Mouse (Mus musculus): ENCODE data around the gene Prodh2. TPM values are rescaled to one million over a fixed set of nuclear protein-coding genes. Genes with fewer than 3 reads are reported as not detected.

Gene Prodh2
- polyA plus RNA-seq, 1 experiment from 2014 or later, result not detected

DNA sequence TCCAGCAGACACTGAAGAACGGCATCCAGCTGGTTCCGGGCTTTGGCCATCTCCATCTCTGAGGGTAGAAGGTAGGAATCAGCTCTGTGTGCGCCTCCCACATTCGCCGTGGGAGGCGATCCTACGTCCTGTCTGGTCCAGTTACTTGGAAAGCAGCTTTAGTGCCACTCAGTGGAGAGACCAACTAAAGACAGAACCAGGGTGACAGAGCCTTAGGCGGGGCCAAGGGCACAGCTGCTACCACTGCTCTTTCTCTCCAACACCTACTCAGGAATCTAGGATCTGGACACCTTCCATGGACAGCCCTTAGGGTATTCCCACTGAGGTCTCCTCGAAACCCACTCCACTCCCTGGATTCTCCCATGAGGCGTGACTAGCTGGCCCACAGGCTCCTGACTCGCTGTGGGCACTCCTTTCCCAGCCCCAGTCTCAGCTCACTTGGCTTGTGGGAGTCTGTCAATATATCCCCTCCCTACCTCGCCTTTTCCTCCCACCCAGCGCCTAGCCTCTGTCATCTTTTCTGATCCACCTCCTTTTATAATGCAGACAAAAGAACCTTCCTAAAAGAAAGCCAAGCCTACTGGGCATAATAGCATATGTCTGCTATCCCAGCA lies 64.6 kb downstream of the Prodh2 start:
- Histone ChIP-seq H3K4me3 (ENCODE audit: low read depth, low read length) (peak overlapping the region; percentile 38; the same call in 1 of the 2 replicates), H3K36me3 (ENCODE audit: control insufficient read depth, insufficient read depth, low read length) (0 out of 2 replicates have a peak, but pooled peaks cover 5% of the 10 kb centered on the region), H3K27me3 (ENCODE audit: control insufficient read depth, insufficient read depth, low read length) (no peaks in the 10 kb centered on the region), H3K9ac (ENCODE audit: low read depth, low read length) (no peak overlapping the region; the same call in 1 of the 2 replicates), H3K9me3 (ENCODE audit: control insufficient read depth, low read length) (no peaks in the 10 kb centered on the region), H3K4me1 (replicated peaks; ENCODE audit: control insufficient read depth, insufficient read depth, low read length) (peaks cover 3% of the 10 kb centered on the region), H3K27ac (ENCODE audit: low read depth, low read length) (no peak overlapping the region), H3K4me2 (replicated peaks; ENCODE audit: low read depth, low read length) (no peak overlapping the region; the same call in 1 of the 2 replicates)
- WGBS, result 87% methylated on average over 13 of the region's 13 CpGs
- ATAC-seq (ENCODE audit: low FRiP score) (no peak), DNase-seq (ENCODE audit: low spot score) (no peak)

DNA sequence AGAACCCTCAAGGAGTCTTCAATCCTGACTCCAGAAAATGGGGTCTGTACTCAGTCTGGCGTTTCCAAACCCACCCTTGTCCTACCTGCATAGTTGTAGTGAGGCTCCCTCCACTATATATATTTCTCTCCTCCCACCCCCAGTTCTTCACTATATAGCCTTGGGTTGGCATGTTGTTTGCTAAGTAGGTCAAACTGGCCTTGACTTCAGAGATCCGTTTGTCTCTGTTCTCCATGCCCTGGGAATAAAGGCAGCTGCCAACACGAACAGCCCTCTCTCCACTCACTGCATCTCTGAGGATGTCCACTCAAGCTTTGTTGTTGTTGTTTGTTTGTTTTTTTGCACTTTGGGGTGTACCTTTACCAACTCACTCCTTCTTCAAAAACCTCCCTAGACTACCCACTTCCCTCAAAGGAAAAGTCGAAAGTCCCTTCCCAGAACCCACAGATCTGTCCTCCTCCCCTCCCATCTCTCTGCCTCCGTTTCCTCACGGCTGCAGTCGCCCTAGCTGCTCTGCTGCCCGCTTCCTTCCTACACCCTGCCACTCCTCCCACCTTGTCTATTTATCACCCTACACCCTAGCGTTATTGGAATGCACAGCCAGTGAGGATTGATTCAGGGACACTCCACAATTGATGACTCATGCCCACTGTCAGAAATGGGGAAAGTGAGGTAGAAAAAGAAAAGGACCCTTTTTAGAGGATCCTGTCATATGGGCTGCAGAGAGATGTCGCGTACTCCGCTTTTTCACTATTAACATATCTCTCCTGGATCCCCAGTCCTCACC lies 65.4 kb downstream of the Prodh2 start:
- Histone ChIP-seq H3K4me3 (ENCODE audit: low read depth, low read length) (peak overlapping the region; percentile 38), H3K9me3 (ENCODE audit: control insufficient read depth, low read length) (no peaks in the 10 kb centered on the region), H3K4me2 (replicated peaks; ENCODE audit: low read depth, low read length) (peak overlapping the region; percentile 68), H3K9ac (ENCODE audit: low read depth, low read length) (peak overlapping the region; percentile 40), H3K4me1 (replicated peaks; ENCODE audit: control insufficient read depth, insufficient read depth, low read length) (no peaks in the 10 kb centered on the region; the same call in 1 of the 2 replicates), H3K36me3 (ENCODE audit: control insufficient read depth, insufficient read depth, low read length) (0 out of 2 replicates have a peak, but pooled peaks cover 5% of the 10 kb centered on the region), H3K27me3 (ENCODE audit: control insufficient read depth, insufficient read depth, low read length) (no peaks in the 10 kb centered on the region), H3K27ac (ENCODE audit: low read depth, low read length) (no peak overlapping the region)
- DNase-seq (ENCODE audit: low spot score) (no peak), ATAC-seq (ENCODE audit: low FRiP score) (peak; percentile 3)
- WGBS, result 19% methylated on average over 12 of the region's 12 CpGs

DNA sequence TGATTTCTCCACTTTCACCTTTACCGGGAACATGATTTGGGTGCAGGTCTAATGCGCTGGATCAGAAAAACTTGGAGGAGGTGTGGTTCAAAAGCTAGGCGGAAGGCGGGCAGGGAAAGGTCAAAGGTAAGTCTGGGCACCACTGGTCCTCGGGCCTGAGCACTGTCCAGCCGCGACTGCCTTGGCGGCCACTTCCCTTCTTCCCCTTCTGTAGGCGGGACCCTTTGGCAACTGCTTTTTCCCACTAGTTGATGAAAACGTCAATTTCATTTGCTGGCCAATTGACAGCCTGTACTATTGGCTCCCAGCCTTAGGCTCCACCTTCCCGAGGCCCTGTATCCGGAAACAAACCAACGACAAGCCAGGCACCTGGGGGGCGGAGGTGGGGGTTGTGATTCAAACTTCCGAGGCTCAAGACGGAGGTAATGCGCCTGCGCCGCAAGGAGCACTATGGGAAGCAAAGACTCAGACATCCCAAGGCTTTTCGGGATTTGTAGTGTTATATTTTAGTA lies 66.1 kb downstream of the Prodh2 start, which contains the start of gene Lin37:
Gene Lin37, minus strand, starts transcription at position 396 of the 512 bp plus-strand sequence.
- H3K4me1 ChIP-seq (replicated peaks; ENCODE audit: control insufficient read depth, insufficient read depth, low read length), result no peaks in the 10 kb centered on the region; the same call in 1 of the 2 replicates
- WGBS, result under 1% methylated on average over 20 of the region's 20 CpGs
- no peak within 1 kb of the TSS for H3K27ac ChIP-seq (ENCODE audit: low read depth, low read length)
- ATAC-seq (ENCODE audit: low FRiP score) (peak; percentile 86), DNase-seq (ENCODE audit: low spot score) (peak; percentile 94)
- H3K9me3 ChIP-seq (ENCODE audit: control insufficient read depth, low read length), result no peaks in the 10 kb centered on the region
- H3K27me3 ChIP-seq (ENCODE audit: control insufficient read depth, insufficient read depth, low read length), result no peaks in the 10 kb centered on the region
- peak within 1 kb of the TSS; percentile 40 for H3K9ac ChIP-seq (ENCODE audit: low read depth, low read length)
- H3K4me3 ChIP-seq (ENCODE audit: low read depth, low read length), result peak within 1 kb of the TSS; percentile 38
- 0 out of 2 replicates have a peak, but pooled peaks cover 5% of the 10 kb centered on the region for H3K36me3 ChIP-seq (ENCODE audit: control insufficient read depth, insufficient read depth, low read length)
- H3K4me2 ChIP-seq (replicated peaks; ENCODE audit: low read depth, low read length), result peak within 1 kb of the TSS; percentile 68

DNA sequence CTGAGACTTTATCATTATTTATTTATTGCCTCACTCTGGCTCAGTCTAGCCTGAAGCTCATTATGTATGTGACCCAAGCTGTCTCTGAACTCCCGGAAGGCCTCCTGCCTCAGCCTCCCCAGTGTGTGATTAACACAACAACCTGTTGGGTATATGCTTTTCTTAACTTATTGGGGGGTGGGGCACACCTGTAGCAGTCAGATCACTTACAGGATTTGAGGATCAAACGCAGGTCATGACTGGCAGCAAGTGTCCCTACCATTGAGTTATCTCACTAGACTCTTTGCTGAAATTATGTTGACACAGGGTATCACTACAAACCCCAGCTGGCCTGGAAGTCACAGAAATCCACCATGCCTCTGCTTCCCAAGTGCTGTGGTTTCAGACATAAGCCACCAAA lies 66.9 kb downstream of the Prodh2 start:
- no peak overlapping the region for H3K4me2 ChIP-seq (replicated peaks; ENCODE audit: low read depth, low read length)
- H3K27ac ChIP-seq (ENCODE audit: low read depth, low read length), result no peak overlapping the region
- H3K4me1 ChIP-seq (replicated peaks; ENCODE audit: control insufficient read depth, insufficient read depth, low read length), result no peaks in the 10 kb centered on the region; the same call in 1 of the 2 replicates
- WGBS, result 65% methylated on average over 2 of the region's 2 CpGs
- ATAC-seq (ENCODE audit: low FRiP score), result no peak
- no peak overlapping the region for H3K9ac ChIP-seq (ENCODE audit: low read depth, low read length)
- no peak overlapping the region for H3K4me3 ChIP-seq (ENCODE audit: low read depth, low read length)
- no peaks in the 10 kb centered on the region for H3K9me3 ChIP-seq (ENCODE audit: control insufficient read depth, low read length)
- H3K27me3 ChIP-seq (ENCODE audit: control insufficient read depth, insufficient read depth, low read length), result no peaks in the 10 kb centered on the region
- 0 out of 2 replicates have a peak, but pooled peaks cover 5% of the 10 kb centered on the region for H3K36me3 ChIP-seq (ENCODE audit: control insufficient read depth, insufficient read depth, low read length)
- DNase-seq (ENCODE audit: low spot score), result no peak

DNA sequence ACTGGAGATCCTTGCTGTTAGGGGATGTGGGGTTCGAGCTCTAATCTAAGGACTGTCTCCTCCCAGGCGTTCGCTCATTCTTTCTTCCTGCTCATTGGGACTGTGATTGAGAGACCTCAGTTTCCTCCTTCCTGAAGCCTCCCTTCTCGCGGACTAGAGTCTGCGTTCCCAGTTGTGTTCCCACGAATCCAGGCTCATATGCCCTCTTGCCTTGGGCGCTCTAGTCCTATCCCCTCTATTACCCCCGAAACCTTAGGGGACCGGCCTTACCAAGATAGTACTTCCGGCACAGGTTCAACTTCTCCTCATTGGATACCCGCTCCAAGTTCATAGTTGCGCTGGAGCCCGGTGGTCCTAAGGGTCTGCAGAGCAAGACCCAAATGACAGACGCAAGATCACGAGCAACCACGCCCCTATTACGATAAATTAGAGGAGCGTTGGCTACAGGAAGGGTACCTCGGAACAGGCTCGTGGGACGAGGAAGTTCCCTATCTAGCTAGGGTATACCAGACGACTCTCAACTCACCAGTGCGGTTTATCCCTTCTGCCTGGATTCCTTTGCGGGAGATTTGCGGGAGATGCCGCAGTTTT lies 69.2 kb downstream of the Prodh2 start:
- Histone ChIP-seq H3K4me3 (ENCODE audit: low read depth, low read length) (peak overlapping the region; percentile 76), H3K27me3 (ENCODE audit: control insufficient read depth, insufficient read depth, low read length) (no peaks in the 10 kb centered on the region), H3K9me3 (ENCODE audit: control insufficient read depth, low read length) (no peaks in the 10 kb centered on the region), H3K36me3 (ENCODE audit: control insufficient read depth, insufficient read depth, low read length) (no peaks in the 10 kb centered on the region), H3K9ac (ENCODE audit: low read depth, low read length) (peak overlapping the region; percentile 54), H3K4me2 (replicated peaks; ENCODE audit: low read depth, low read length) (peak overlapping the region; percentile 58), H3K27ac (ENCODE audit: low read depth, low read length) (0 out of 2 replicates have a peak overlapping the region, but pooled peaks have one; percentile 37), H3K4me1 (replicated peaks; ENCODE audit: control insufficient read depth, insufficient read depth, low read length) (no peaks in the 10 kb centered on the region; the same call in 1 of the 2 replicates)
- DNase-seq (ENCODE audit: low spot score) (peak; percentile 46), ATAC-seq (ENCODE audit: low FRiP score) (peak; percentile 24; the same call in 1 of the 2 replicates)
- 3% methylated on average over 27 of the region's 27 CpGs for WGBS

Other genes with a start within 250 kb of the Prodh2 start
- gene Thap8, start 213.5 kb upstream of the Prodh2 start, polyA plus RNA-seq (2014; fragmentation: Nextera tagmentation; extraction: Ambion mirVana), result 0.25 and 0.32 TPM in 2 replicates
- gene Wdr62, start 213.2 kb upstream of the Prodh2 start, polyA plus RNA-seq (2014; fragmentation: Nextera tagmentation; extraction: Ambion mirVana), result 5.9 and 8.5 TPM in 2 replicates
- gene Clip3, start 201.9 kb upstream of the Prodh2 start, polyA plus RNA-seq (2014; fragmentation: Nextera tagmentation; extraction: Ambion mirVana), result 66.7 and 78.4 TPM in 2 replicates
- 82.1 and 85.2 TPM in 2 replicates for gene Alkbh6, start 184.9 kb upstream of the Prodh2 start, polyA plus RNA-seq (2014; fragmentation: Nextera tagmentation; extraction: Ambion mirVana)
- 17.4 and 18.7 TPM in 2 replicates for gene Syne4, start 178.8 kb upstream of the Prodh2 start, polyA plus RNA-seq (2014; fragmentation: Nextera tagmentation; extraction: Ambion mirVana)
- gene E130208F15Rik, start 171.9 kb upstream of the Prodh2 start, polyA plus RNA-seq (2014; fragmentation: Nextera tagmentation; extraction: Ambion mirVana), result 1.4 and 3.3 TPM in 2 replicates
- 20.9 and 23.2 TPM in 2 replicates for gene Sdhaf1, start 169.7 kb upstream of the Prodh2 start, polyA plus RNA-seq (2014; fragmentation: Nextera tagmentation; extraction: Ambion mirVana)
- 5.3 and 6.8 TPM in 2 replicates for gene Lrfn3, start 130.8 kb upstream of the Prodh2 start, polyA plus RNA-seq (2014; fragmentation: Nextera tagmentation; extraction: Ambion mirVana)
- 19.3 and 23.1 TPM in 2 replicates for gene Tyrobp, start 79.9 kb upstream of the Prodh2 start, polyA plus RNA-seq (2014; fragmentation: Nextera tagmentation; extraction: Ambion mirVana)
- gene Hcst, start 73.8 kb upstream of the Prodh2 start, polyA plus RNA-seq (2014; fragmentation: Nextera tagmentation; extraction: Ambion mirVana), result 0.39 and 0.62 TPM in 2 replicates
- gene Nfkbid, start 71.9 kb upstream of the Prodh2 start, polyA plus RNA-seq (2014; fragmentation: Nextera tagmentation; extraction: Ambion mirVana), result 1.5 and 1.8 TPM in 2 replicates
- gene Aplp1, start 48.1 kb upstream of the Prodh2 start, polyA plus RNA-seq (2014; fragmentation: Nextera tagmentation; extraction: Ambion mirVana), result 165 and 169 TPM in 2 replicates
- gene Kirrel2, start 35.9 kb upstream of the Prodh2 start, polyA plus RNA-seq (2014; fragmentation: Nextera tagmentation; extraction: Ambion mirVana), result 18.6 and 25.8 TPM in 2 replicates
- gene Nphs1, start 35.3 kb upstream of the Prodh2 start, polyA plus RNA-seq (2014; fragmentation: Nextera tagmentation; extraction: Ambion mirVana), result 3.3 and 4.5 TPM in 2 replicates
- gene Arhgap33, start 41.4 kb downstream of the Prodh2 start, polyA plus RNA-seq (2014; fragmentation: Nextera tagmentation; extraction: Ambion mirVana), result 41.4 and 41.9 TPM in 2 replicates
- gene Hspb6, start 58.6 kb downstream of the Prodh2 start, polyA plus RNA-seq (2014; fragmentation: Nextera tagmentation; extraction: Ambion mirVana), result 3.5 and 4.0 TPM in 2 replicates
- 11.4 and 18.4 TPM in 2 replicates for gene Proser3, start 58.7 kb downstream of the Prodh2 start, polyA plus RNA-seq (2014; fragmentation: Nextera tagmentation; extraction: Ambion mirVana)
- gene Lin37, start 66.2 kb downstream of the Prodh2 start, polyA plus RNA-seq (2014; fragmentation: Nextera tagmentation; extraction: Ambion mirVana), result 44.7 and 48.3 TPM in 2 replicates
- gene U2af1l4, start 69.7 kb downstream of the Prodh2 start, polyA plus RNA-seq (2014; fragmentation: Nextera tagmentation; extraction: Ambion mirVana), result 83.0 and 100.0 TPM in 2 replicates
- gene Gm49396, start 69.7 kb downstream of the Prodh2 start, polyA plus RNA-seq (2014; fragmentation: Nextera tagmentation; extraction: Ambion mirVana), result 7.8 and 9.8 TPM in 2 replicates
- gene Psenen, start 70.0 kb downstream of the Prodh2 start, polyA plus RNA-seq (2014; fragmentation: Nextera tagmentation; extraction: Ambion mirVana), result 104 and 105 TPM in 2 replicates
- gene Igflr1, start 71.8 kb downstream of the Prodh2 start, polyA plus RNA-seq (2014; fragmentation: Nextera tagmentation; extraction: Ambion mirVana), result 3.0 and 3.6 TPM in 2 replicates
- gene Kmt2b, start 95.1 kb downstream of the Prodh2 start, polyA plus RNA-seq (2014; fragmentation: Nextera tagmentation; extraction: Ambion mirVana), result 11.1 and 13.2 TPM in 2 replicates
- gene Zbtb32, start 105.3 kb downstream of the Prodh2 start, polyA plus RNA-seq (2014; fragmentation: Nextera tagmentation; extraction: Ambion mirVana), result 0.24 and 1.2 TPM in 2 replicates
- 0.54 and 1.2 TPM in 2 replicates for gene Upk1a, start 119.2 kb downstream of the Prodh2 start, polyA plus RNA-seq (2014; fragmentation: Nextera tagmentation; extraction: Ambion mirVana)
- 816 and 817 TPM in 2 replicates for gene Cox6b1, start 132.5 kb downstream of the Prodh2 start, polyA plus RNA-seq (2014; fragmentation: Nextera tagmentation; extraction: Ambion mirVana)
- not detected in 2 replicates for gene Etv2, start 142.2 kb downstream of the Prodh2 start, polyA plus RNA-seq (2014; fragmentation: Nextera tagmentation; extraction: Ambion mirVana)
- 119 and 123 TPM in 2 replicates for gene Rbm42, start 156.7 kb downstream of the Prodh2 start, polyA plus RNA-seq (2014; fragmentation: Nextera tagmentation; extraction: Ambion mirVana)
- gene Haus5, start 171.4 kb downstream of the Prodh2 start, polyA plus RNA-seq (2014; fragmentation: Nextera tagmentation; extraction: Ambion mirVana), result 40.3 and 41.8 TPM in 2 replicates
- gene Pmis2, start 178.0 kb downstream of the Prodh2 start, polyA plus RNA-seq (2014; fragmentation: Nextera tagmentation; extraction: Ambion mirVana), result not detected in 2 replicates
- not detected in 2 replicates for gene 2200002J24Rik, start 205.3 kb downstream of the Prodh2 start, polyA plus RNA-seq (2014; fragmentation: Nextera tagmentation; extraction: Ambion mirVana)
- 0.65 and 1.4 TPM in 2 replicates for gene Atp4a, start 218.6 kb downstream of the Prodh2 start, polyA plus RNA-seq (2014; fragmentation: Nextera tagmentation; extraction: Ambion mirVana)
- 143 and 160 TPM in 2 replicates for gene Tmem147, start 235.9 kb downstream of the Prodh2 start, polyA plus RNA-seq (2014; fragmentation: Nextera tagmentation; extraction: Ambion mirVana)

Measured in hindbrain, embryonic 11.5 days (tissue).